In the genomic region with DNA sequence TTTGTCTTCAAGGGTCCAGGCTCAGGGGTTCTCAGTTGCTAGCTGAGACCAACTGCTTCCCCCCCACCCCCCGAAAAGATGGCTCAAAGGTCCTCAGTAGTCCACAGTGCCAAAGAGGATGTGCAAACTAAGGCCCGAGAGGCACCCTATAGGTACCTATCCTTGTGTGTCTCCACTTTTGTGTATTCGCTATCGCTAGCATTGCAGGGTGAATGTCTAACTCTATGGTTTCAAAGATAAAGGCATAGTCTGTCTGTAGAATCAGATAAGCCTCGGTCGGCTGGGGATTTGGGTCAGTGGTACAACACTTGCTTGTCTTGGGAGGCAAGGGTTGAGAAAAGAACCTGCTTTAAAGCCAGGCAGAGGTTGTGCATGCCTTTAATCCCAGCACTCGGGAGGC, we compare ENCODE assay signal across 23 mouse cellular contexts. TPM values are rescaled to one million over a fixed set of nuclear protein-coding genes. Genes with fewer than 3 reads are reported as not detected.
DNase-seq lines count a peak whose midpoint lies in the region; ATAC-seq and TF ChIP-seq lines count a peak whose summit lies in the region.
"Had no signal": no experiment of that assay in that cellular context is flagged by ENCODE, and none has a peak within 500 bp of the region (broad histone marks: within the 10 kb centered on the region; RNA-seq: fewer than 3 reads in every experiment).

No protein-coding gene starts in this region.

- no peak for DNase-seq in frontal cortex, postnatal 14 days (ENCODE audit: low spot score in 2 of 2)
- DNase-seq in ES-E14 (ENCODE audit: low read depth, low spot score): no peak
- DNase-seq in urinary bladder, postnatal 10 days (ENCODE audit: low spot score): no peak
- DNase-seq in lung, postnatal 25 days (ENCODE audit: low spot score): no peak
- DNase-seq: adrenal gland, adult 8-10 months; heart, adult 2 months; heart, postnatal 4 days; kidney, adult 11 months; kidney, postnatal 14 days; midbrain, embryonic 14.5 days had no signal

- H3K4me1 ChIP-seq in ES-E14 (ENCODE audit: control insufficient read depth in 2 of 2, insufficient read depth in 2 of 2, low read length in 2 of 2, poor library complexity in 1 of 2): peaks cover 0 to 6% of the 10 kb centered on the region in 2 experiments; a peak in 1 of 4 replicates
- H3K4me1 ChIP-seq in cortical plate, adult 2 months (ENCODE audit: control insufficient read depth, insufficient read depth, low read length): peaks cover 4% of the 10 kb centered on the region
- H3K4me1 ChIP-seq: forebrain, embryonic 13.5 days; heart, embryonic 12.5 days; hindbrain, embryonic 13.5 days; stomach, embryonic 15.5 days had no signal

- no peak overlapping the region for H3ac ChIP-seq in myocyte (ENCODE audit: control insufficient read depth, insufficient read length)

- H3K36me3 ChIP-seq in ES-E14 (ENCODE audit: control insufficient read depth, insufficient read depth, low read length, poor library complexity, severe bottlenecking): no peaks in the 10 kb centered on the region
- H3K36me3 ChIP-seq in myocyte (ENCODE audit: control insufficient read depth, insufficient read depth): no peaks in the 10 kb centered on the region
- H3K36me3 ChIP-seq: heart, embryonic 12.5 days; hindbrain, embryonic 13.5 days; stomach, embryonic 15.5 days had no signal

- TF ChIP-seq POLR2A in cortical plate, adult 2 months (IDR thresholded peaks at IDR 0.05; ENCODE audit: extremely low read depth, insufficient read depth, low read length): no peak
- no peak for TF ChIP-seq POLR2A in myocyte (IDR thresholded peaks at IDR 0.05; ENCODE audit: insufficient read length, low read depth)

- H3K9me3 ChIP-seq in ES-E14 (ENCODE audit: control insufficient read depth, insufficient read depth, low read depth, low read length): no peaks in the 10 kb centered on the region
- H3K9me3 ChIP-seq: forebrain, embryonic 13.5 days; heart, embryonic 12.5 days; hindbrain, embryonic 13.5 days; stomach, embryonic 15.5 days had no signal

- ATAC-seq in frontal cortex, adult (ENCODE audit: low TSS enrichment): 0 out of 2 replicates have a peak, but pooled peaks have one; percentile 3
- ATAC-seq: activated CD4-positive, CD25-positive, alpha-beta regulatory T cell, adult 4 months; forebrain, embryonic 13.5 days had no signal

- no peak overlapping the region for H3K4me3 ChIP-seq in ES-E14 (ENCODE audit: insufficient read depth in 1 of 2, low read depth in 1 of 2, low read length in 2 of 2, poor library complexity in 1 of 2, severe bottlenecking in 1 of 2)
- H3K4me3 ChIP-seq in cortical plate, adult 2 months (ENCODE audit: insufficient read depth, low read length): no peak overlapping the region
- H3K4me3 ChIP-seq in myocyte: no peak overlapping the region
- H3K4me3 ChIP-seq: forebrain, embryonic 13.5 days; heart, adult 2 months; heart, embryonic 12.5 days; hindbrain, embryonic 13.5 days; stomach, embryonic 15.5 days had no signal

- H3K27me3 ChIP-seq in myocyte (ENCODE audit: control insufficient read depth, insufficient read depth, insufficient read length): no peaks in the 10 kb centered on the region
- H3K27me3 ChIP-seq: forebrain, embryonic 13.5 days; heart, embryonic 12.5 days; hindbrain, embryonic 13.5 days; stomach, embryonic 15.5 days had no signal

- H3K27ac ChIP-seq in ES-E14 (ENCODE audit: insufficient read depth, low read depth, low read length, poor library complexity, severe bottlenecking): peak overlapping the region; percentile 20; the same call in 1 of the 2 replicates
- H3K27ac ChIP-seq in cortical plate, adult 2 months (ENCODE audit: insufficient read depth, low read length): peak overlapping the region; percentile 55
- H3K27ac ChIP-seq: forebrain, embryonic 13.5 days; heart, adult 2 months; hindbrain, embryonic 13.5 days; macrophage; stomach, embryonic 15.5 days had no signal

- in situ Hi-C loops in ES-E14 (cut with MboI; ENCODE audit: low sequenced_read_pairs in 2 of 2, unreplicated experiment in 2 of 2): no loop called here

- peak overlapping the region; percentile 71 for H3K4me2 ChIP-seq in myocyte (ENCODE audit: low read depth)
- H3K4me2 ChIP-seq: forebrain, embryonic 13.5 days; heart, embryonic 12.5 days; hindbrain, embryonic 13.5 days; stomach, embryonic 15.5 days had no signal

- no peaks in the 10 kb centered on the region for H3K79me2 ChIP-seq in myocyte (ENCODE audit: control insufficient read depth, insufficient read depth)

- H3K9ac ChIP-seq in ES-E14 (ENCODE audit: insufficient read depth, low read depth, low read length, poor library complexity, severe bottlenecking): no peak overlapping the region
- H3K9ac ChIP-seq: forebrain, embryonic 13.5 days; heart, embryonic 12.5 days; hindbrain, embryonic 13.5 days; stomach, embryonic 15.5 days had no signal

- no peak for TF ChIP-seq CTCF in cortical plate, adult 2 months (IDR thresholded peaks at IDR 0.05; ENCODE audit: extremely low read depth, insufficient read depth, low read length)

TF ChIP-seq in ES-E14, 5 proteins besides CTCF, POLR2A, EP300 and RAD21:
- TF ChIP-seq CHD2 (IDR thresholded peaks at IDR 0.05; ENCODE audit: low read depth, low read length) (no peak), MAFK (IDR thresholded peaks at IDR 0.05; ENCODE audit: insufficient read depth, low read depth, low read length) (no peak), ZC3H11A (IDR thresholded peaks at IDR 0.05; ENCODE audit: borderline replicate concordance, low read depth, low read length) (no peak), ZNF384 (IDR thresholded peaks at IDR 0.05; ENCODE audit: low read depth, low read length) (no peak), HCFC1 (IDR thresholded peaks at IDR 0.05; ENCODE audit: borderline replicate concordance, insufficient read depth, low read length) (no peak)

TF ChIP-seq in myocyte, 11 proteins besides CTCF, POLR2A, EP300 and RAD21:
- no peak for TF ChIP-seq TCF12 (IDR thresholded peaks at IDR 0.05; ENCODE audit: insufficient read depth, poor library complexity, severe bottlenecking)
- TF ChIP-seq SRF (IDR thresholded peaks at IDR 0.05; ENCODE audit: control insufficient read depth, insufficient read length, low read depth): no peak
- no peak for TF ChIP-seq MAX (IDR thresholded peaks at IDR 0.05; ENCODE audit: low read depth)
- no peak for TF ChIP-seq TCF3 (IDR thresholded peaks at IDR 0.05; ENCODE audit: insufficient read length, low read depth)
- no peak for TF ChIP-seq USF1 (IDR thresholded peaks at IDR 0.05; ENCODE audit: low read depth)
- no peak for TF ChIP-seq REST (IDR thresholded peaks at IDR 0.05; ENCODE audit: insufficient read depth, insufficient read length)
- no peak for TF ChIP-seq MYOG (IDR thresholded peaks at IDR 0.05; ENCODE audit: control insufficient read depth in 1 of 3, insufficient read depth in 1 of 3, insufficient read length in 2 of 3, low read depth in 2 of 3)
- TF ChIP-seq CEBPB (IDR thresholded peaks at IDR 0.05; ENCODE audit: insufficient read depth, poor library complexity, severe bottlenecking): no peak
- no peak for TF ChIP-seq E2F4 (IDR thresholded peaks at IDR 0.05; ENCODE audit: insufficient read depth)
- TF ChIP-seq MYOD1 (IDR thresholded peaks at IDR 0.05; ENCODE audit: control insufficient read depth in 1 of 3, insufficient read length in 2 of 3, low read depth in 2 of 3): no peak
- TF ChIP-seq POLR2AphosphoS2 (IDR thresholded peaks at IDR 0.05; ENCODE audit: insufficient read length, low read depth): no peak

RNA-seq across cellular contexts. Expression of a gene that starts 17.1 kb away (rescaled TPM):
- total RNA-seq in ES-E14 (2012; rRNA removed): 59.0 and 96.5 TPM in 2 replicates
- 129 and 134 TPM in 2 replicates for polyA plus RNA-seq in cortical plate, adult 2 months (2012; rRNA removed)
- polyA plus RNA-seq in myocyte (2012; fragmentation: generic; extraction: Trizol): 67.5 TPM

RNA-seq across cellular contexts. Expression of a gene that starts 28.7 kb away (rescaled TPM):
- total RNA-seq in ES-E14 (2012; rRNA removed): 19.3 and 20.9 TPM in 2 replicates
- 32.0 and 34.2 TPM in 2 replicates for polyA plus RNA-seq in cortical plate, adult 2 months (2012; rRNA removed)
- polyA plus RNA-seq in myocyte (2012; fragmentation: generic; extraction: Trizol): 32.6 TPM

RNA-seq across cellular contexts. Expression of a gene that starts 30.2 kb away (rescaled TPM):
- total RNA-seq in ES-E14 (2012; rRNA removed): 85.5 and 85.8 TPM in 2 replicates
- 26.0 and 30.8 TPM in 2 replicates for polyA plus RNA-seq in cortical plate, adult 2 months (2012; rRNA removed)
- polyA plus RNA-seq in myocyte (2012; fragmentation: generic; extraction: Trizol): 116 TPM

RNA-seq across cellular contexts. Expression of a gene that starts 47.5 kb away (rescaled TPM):
- 3.6 and 7.2 TPM in 2 replicates for total RNA-seq in ES-E14 (2012; rRNA removed)
- polyA plus RNA-seq in cortical plate, adult 2 months (2012; rRNA removed): 9.8 and 11.1 TPM in 2 replicates
- not detected for polyA plus RNA-seq in myocyte (2012; fragmentation: generic; extraction: Trizol)
- total RNA-seq: adrenal gland, adult 8-10 months; gastrocnemius, adult 18-20 months; gastrocnemius, postnatal 36 days; monocyte, adult 5-6 weeks; neutrophil, adult 5-6 weeks had no signal
- polyA plus RNA-seq: macrophage had no signal

RNA-seq across cellular contexts. Expression of a gene that starts 47.5 kb away (rescaled TPM):
- total RNA-seq in ES-E14 (2012; rRNA removed): 10.5 and 13.7 TPM in 2 replicates
- polyA plus RNA-seq in cortical plate, adult 2 months (2012; rRNA removed): 19.8 and 19.9 TPM in 2 replicates
- 12.5 TPM for polyA plus RNA-seq in myocyte (2012; fragmentation: generic; extraction: Trizol)
